Mouse (Mus musculus) ovary, adult 18-20 months (tissue): Measurements from ENCODE around the gene Myo16.

ENCODE experiments used
- DNase-seq: peaks from one replicate; pipeline ENCODE4 v3.0.0; 2022; ENCODE audit warnings: low spot score, mixed read lengths

Myo16 gene

GRCm38 (mm10) chr8:10671862-10672548 lies 518.3 kb downstream of the Myo16 start:
- DNase-seq = no peak

GRCm38 (mm10) chr8:10677840-10678410 lies 524.2 kb downstream of the Myo16 start:
- no peak for DNase-seq

- DNase-seq = no peak
Measured at GRCm38 (mm10) chr8:10681926-10682325, 528.2 kb downstream of the Myo16 start.

DNA sequence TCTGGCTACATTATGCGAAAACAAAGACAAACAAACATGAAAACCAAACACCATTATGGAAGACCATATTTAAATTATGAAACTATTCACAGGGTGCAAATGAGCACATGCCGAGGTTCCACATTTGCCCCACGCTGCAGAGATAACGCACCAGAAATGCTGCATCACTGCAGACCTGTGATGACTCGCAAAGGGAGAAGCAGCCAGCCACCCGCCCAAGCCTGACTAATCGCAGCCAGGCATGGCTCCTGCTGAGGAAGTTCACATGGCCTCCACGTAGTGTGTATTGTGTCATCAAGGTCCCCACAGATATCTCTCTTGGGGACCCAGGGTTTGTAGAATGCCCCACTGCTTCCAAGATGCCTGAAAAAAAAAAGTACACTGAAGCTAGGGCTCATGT lies 529.4 kb downstream of the Myo16 start:
- no peak for DNase-seq
